Mouse (Mus musculus): ENCODE results near the gene Ift20. TPM values are rescaled to one million over a fixed set of nuclear protein-coding genes. Genes with fewer than 3 reads are reported as not detected.
"Not testable (repeated sequence)": the region's sequence is repeated elsewhere in the genome, so short reads cannot be mapped to it uniquely, and the experiment has no call there.

Gene Ift20
- total and polyA plus RNA-seq, 2 experiments from 2014 or later, result 133 to 148 TPM

DNA sequence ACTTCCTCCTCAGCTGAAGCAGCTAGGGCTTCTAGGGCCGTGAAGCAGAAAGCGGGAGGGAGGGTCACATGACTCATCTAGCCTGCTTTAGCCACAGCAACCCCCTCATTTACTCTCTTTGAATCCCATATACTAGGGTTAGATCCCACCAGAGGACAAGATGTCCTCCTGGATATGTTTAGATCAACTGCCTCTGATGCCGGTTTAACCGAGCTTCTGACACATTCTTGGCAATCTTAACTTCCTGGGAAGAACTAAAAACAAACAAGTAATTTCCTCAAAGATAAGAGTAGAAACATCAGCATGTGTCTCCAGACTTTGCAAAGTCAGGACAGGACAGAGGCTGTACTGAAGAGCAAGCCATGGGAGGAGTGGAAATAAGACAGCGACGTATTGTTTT is 30.6 kb downstream of the Ift20 start:
- H3K4me2 ChIP-seq (ENCODE audit: low read depth, low read length, poor library complexity, severe bottlenecking), result no peak overlapping the region
- no peaks in the 10 kb centered on the region for H3K27me3 ChIP-seq (ENCODE audit: insufficient read depth, low read length)
- DNase-seq (ENCODE audit: low spot score) (no peak), ATAC-seq (ENCODE audit: low FRiP score) (no peak)
- no peak for TF ChIP-seq CTCF (IDR thresholded peaks at IDR 0.05)
- H3K9me3 ChIP-seq (ENCODE audit: low read length), result no peaks in the 10 kb centered on the region
- no peaks in the 10 kb centered on the region for H3K4me1 ChIP-seq (ENCODE audit: insufficient read depth, low read length)
- 81% methylated on average over 6 of the region's 6 CpGs for WGBS
- no peak overlapping the region for H3K27ac ChIP-seq (ENCODE audit: low read depth, low read length)
- H3K9ac ChIP-seq (replicated peaks; ENCODE audit: low read length, poor library complexity, severe bottlenecking), result no peak overlapping the region
- H3K36me3 ChIP-seq (ENCODE audit: insufficient read depth, low read length), result peaks cover 22% of the 10 kb centered on the region
- no peak overlapping the region for H3K4me3 ChIP-seq (ENCODE audit: low read depth, low read length)

DNA sequence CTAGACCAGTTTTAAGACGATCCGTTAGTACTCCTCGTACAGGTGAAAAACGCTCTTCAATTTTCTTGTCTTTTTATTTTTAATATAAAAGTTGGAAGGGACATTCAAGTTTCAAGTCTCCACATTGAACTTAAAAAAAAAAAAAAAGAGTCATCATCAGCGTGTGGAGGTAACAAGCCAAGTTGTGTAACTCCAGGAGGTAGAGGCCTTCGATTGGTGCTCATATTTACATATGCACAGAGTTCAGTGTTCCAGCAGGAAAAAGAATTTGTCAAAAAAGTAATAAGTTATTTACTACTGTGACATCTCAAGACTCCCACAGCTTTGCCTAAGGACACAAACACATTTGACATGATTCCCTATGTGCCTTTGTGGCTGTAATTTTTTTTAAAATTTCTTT is 31.5 kb downstream of the Ift20 start:
- Histone ChIP-seq H3K9ac (replicated peaks; ENCODE audit: low read length, poor library complexity, severe bottlenecking) (no peak overlapping the region), H3K4me3 (ENCODE audit: low read depth, low read length) (no peak overlapping the region), H3K9me3 (ENCODE audit: low read length) (no peaks in the 10 kb centered on the region), H3K27ac (ENCODE audit: low read depth, low read length) (no peak overlapping the region), H3K36me3 (ENCODE audit: insufficient read depth, low read length) (peaks cover 27% of the 10 kb centered on the region), H3K27me3 (ENCODE audit: insufficient read depth, low read length) (no peaks in the 10 kb centered on the region), H3K4me2 (ENCODE audit: low read depth, low read length, poor library complexity, severe bottlenecking) (no peak overlapping the region), H3K4me1 (ENCODE audit: insufficient read depth, low read length) (no peaks in the 10 kb centered on the region)
- 91% methylated on average over 6 of the region's 6 CpGs for WGBS
- ATAC-seq (ENCODE audit: low FRiP score), result no peak
- no peak for TF ChIP-seq CTCF (IDR thresholded peaks at IDR 0.05)
- no peak for DNase-seq (ENCODE audit: low spot score)

DNA sequence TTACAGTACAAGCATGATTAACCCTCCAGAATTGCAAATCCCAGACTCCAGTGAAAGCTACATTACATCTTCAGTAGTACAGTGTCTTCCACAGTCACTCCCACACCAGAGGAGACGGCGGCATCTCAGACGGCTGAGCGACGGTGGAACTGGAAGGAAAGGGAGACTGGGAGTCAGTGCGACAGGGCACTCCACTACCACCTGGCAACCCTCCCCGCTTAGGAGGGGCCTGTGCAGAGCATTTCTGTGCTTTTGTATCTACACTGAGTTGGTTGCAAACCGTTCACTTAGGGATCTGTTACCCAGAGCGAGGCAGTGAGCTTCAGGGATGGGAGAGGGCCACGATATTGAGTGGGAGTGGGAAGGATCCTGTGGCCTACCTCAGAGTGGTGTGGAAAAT is 32.7 kb downstream of the Ift20 start:
- no peaks in the 10 kb centered on the region for H3K9me3 ChIP-seq (ENCODE audit: low read length)
- 88% methylated on average over 10 of the region's 10 CpGs for WGBS
- TF ChIP-seq CTCF (IDR thresholded peaks at IDR 0.05), result no peak
- H3K9ac ChIP-seq (replicated peaks; ENCODE audit: low read length, poor library complexity, severe bottlenecking), result no peak overlapping the region
- no peak overlapping the region for H3K27ac ChIP-seq (ENCODE audit: low read depth, low read length)
- H3K36me3 ChIP-seq (ENCODE audit: insufficient read depth, low read length), result peaks cover 29% of the 10 kb centered on the region
- H3K4me2 ChIP-seq (ENCODE audit: low read depth, low read length, poor library complexity, severe bottlenecking), result no peak overlapping the region
- ATAC-seq (ENCODE audit: low FRiP score) (no peak), DNase-seq (ENCODE audit: low spot score) (no peak)
- H3K4me1 ChIP-seq (ENCODE audit: insufficient read depth, low read length), result no peaks in the 10 kb centered on the region
- H3K4me3 ChIP-seq (ENCODE audit: low read depth, low read length), result no peak overlapping the region
- no peaks in the 10 kb centered on the region for H3K27me3 ChIP-seq (ENCODE audit: insufficient read depth, low read length)

DNA sequence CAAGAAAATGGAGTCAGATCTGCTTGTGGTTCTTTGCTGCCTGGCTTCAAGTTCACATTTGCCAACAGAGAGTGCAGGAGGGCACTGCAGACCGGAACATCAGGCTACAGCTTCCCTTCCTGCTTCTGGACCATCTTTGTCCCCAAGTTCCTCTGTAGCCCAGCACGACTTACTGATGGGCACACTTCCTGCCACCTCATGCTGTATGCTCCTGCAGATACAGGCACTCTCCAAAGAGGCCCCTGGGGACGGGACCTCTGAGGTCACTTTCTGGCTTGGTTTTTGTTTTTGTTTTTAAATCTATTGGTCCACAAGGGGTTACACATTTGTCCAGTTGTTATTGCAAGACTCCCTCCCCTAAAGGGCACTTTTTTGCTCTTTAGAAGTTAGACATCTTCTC is 33.6 kb downstream of the Ift20 start:
- no peak for ATAC-seq (ENCODE audit: low FRiP score)
- Histone ChIP-seq H3K36me3 (ENCODE audit: insufficient read depth, low read length) (peaks cover 29% of the 10 kb centered on the region), H3K4me2 (ENCODE audit: low read depth, low read length, poor library complexity, severe bottlenecking) (no peak overlapping the region), H3K27ac (ENCODE audit: low read depth, low read length) (no peak overlapping the region), H3K27me3 (ENCODE audit: insufficient read depth, low read length) (no peaks in the 10 kb centered on the region), H3K9me3 (ENCODE audit: low read length) (no peaks in the 10 kb centered on the region), H3K4me1 (ENCODE audit: insufficient read depth, low read length) (no peaks in the 10 kb centered on the region), H3K4me3 (ENCODE audit: low read depth, low read length) (no peak overlapping the region), H3K9ac (replicated peaks; ENCODE audit: low read length, poor library complexity, severe bottlenecking) (no peak overlapping the region)
- WGBS, result 75% methylated on average over 3 of the region's 3 CpGs
- no peak for TF ChIP-seq CTCF (IDR thresholded peaks at IDR 0.05)
- DNase-seq (ENCODE audit: low spot score), result no peak

DNA sequence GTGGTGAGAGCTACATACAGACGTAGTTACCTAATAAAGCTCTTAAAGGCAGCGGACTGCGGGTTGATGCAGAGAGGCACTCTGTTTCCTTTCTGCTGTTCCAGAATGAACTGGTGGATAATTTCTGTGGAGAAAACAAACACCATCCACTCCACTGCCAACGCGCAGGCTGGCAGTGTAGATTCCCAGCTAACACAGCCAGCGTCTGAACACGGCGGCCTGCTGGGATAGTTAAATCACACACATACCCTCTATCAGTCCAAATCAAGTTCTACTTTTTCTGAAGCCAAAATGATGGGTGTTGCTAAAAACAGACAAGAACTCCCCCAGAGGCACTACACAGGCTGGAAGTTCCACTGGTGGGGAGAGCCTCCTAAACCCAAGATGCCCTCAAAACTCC is 35.3 kb downstream of the Ift20 start:
- Histone ChIP-seq H3K27ac (ENCODE audit: low read depth, low read length) (no peak overlapping the region), H3K4me3 (ENCODE audit: low read depth, low read length) (no peak overlapping the region), H3K36me3 (ENCODE audit: insufficient read depth, low read length) (peaks cover 30% of the 10 kb centered on the region), H3K9ac (replicated peaks; ENCODE audit: low read length, poor library complexity, severe bottlenecking) (no peak overlapping the region), H3K4me2 (ENCODE audit: low read depth, low read length, poor library complexity, severe bottlenecking) (no peak overlapping the region), H3K27me3 (ENCODE audit: insufficient read depth, low read length) (no peaks in the 10 kb centered on the region), H3K9me3 (ENCODE audit: low read length) (no peaks in the 10 kb centered on the region), H3K4me1 (ENCODE audit: insufficient read depth, low read length) (no peaks in the 10 kb centered on the region)
- ATAC-seq (ENCODE audit: low FRiP score), result no peak
- 91% methylated on average over 8 of the region's 8 CpGs for WGBS
- DNase-seq (ENCODE audit: low spot score), result no peak
- TF ChIP-seq CTCF (IDR thresholded peaks at IDR 0.05), result no peak

DNA sequence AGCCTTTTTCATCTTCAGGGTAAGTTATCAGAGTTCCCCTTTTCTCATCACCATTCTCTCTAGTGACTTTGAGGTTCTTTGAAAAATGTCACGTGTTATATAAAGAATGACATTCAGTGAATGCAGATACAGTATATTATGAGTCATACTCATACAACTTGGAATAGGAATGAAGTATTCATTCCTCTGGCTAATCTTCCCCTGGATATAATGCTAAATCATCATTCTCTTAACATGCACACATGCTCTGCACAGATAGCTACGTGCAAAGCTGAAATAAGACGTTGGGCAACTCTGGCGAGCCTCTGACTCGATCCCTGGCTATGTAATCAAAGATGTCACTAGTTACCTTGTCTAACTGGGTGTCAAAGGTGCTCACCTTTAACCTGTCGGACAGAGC is 35.7 kb downstream of the Ift20 start:
- Histone ChIP-seq H3K36me3 (ENCODE audit: insufficient read depth, low read length) (peaks cover 32% of the 10 kb centered on the region), H3K27me3 (ENCODE audit: insufficient read depth, low read length) (no peaks in the 10 kb centered on the region), H3K4me3 (ENCODE audit: low read depth, low read length) (no peak overlapping the region), H3K27ac (ENCODE audit: low read depth, low read length) (no peak overlapping the region), H3K4me2 (ENCODE audit: low read depth, low read length, poor library complexity, severe bottlenecking) (no peak overlapping the region), H3K4me1 (ENCODE audit: insufficient read depth, low read length) (no peaks in the 10 kb centered on the region), H3K9ac (replicated peaks; ENCODE audit: low read length, poor library complexity, severe bottlenecking) (no peak overlapping the region), H3K9me3 (ENCODE audit: low read length) (no peaks in the 10 kb centered on the region)
- no peak for TF ChIP-seq CTCF (IDR thresholded peaks at IDR 0.05)
- DNase-seq (ENCODE audit: low spot score) (no peak), ATAC-seq (ENCODE audit: low FRiP score) (no peak)
- WGBS, result 91% methylated on average over 6 of the region's 6 CpGs

DNA sequence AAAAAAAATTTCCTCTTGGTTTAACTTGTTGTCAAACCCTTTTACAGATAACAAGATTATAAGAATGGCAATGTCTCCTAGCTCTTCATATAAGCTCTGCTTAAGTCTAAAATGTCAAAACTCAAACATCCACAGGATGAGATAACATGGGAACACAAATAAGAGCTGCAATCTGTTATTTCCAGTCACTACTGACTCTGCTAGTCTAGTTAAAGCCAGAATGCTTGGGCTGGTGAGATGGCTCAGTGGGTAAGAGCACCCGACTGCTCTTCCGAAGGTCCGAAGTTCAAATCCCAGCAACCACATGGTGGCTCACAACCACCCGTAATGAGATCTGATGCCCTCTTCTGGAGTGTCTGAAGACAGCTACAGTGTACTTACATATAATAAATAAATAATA is 37.9 kb downstream of the Ift20 start:
- not testable (repeated sequence) for H3K4me1 ChIP-seq (ENCODE audit: insufficient read depth, low read length); H3K9me3 ChIP-seq (ENCODE audit: low read length); H3K9ac ChIP-seq (replicated peaks; ENCODE audit: low read length, poor library complexity, severe bottlenecking); H3K4me2 ChIP-seq (ENCODE audit: low read depth, low read length, poor library complexity, severe bottlenecking); H3K27ac ChIP-seq (ENCODE audit: low read depth, low read length); H3K4me3 ChIP-seq (ENCODE audit: low read depth, low read length); H3K27me3 ChIP-seq (ENCODE audit: insufficient read depth, low read length); ATAC-seq (ENCODE audit: low FRiP score); DNase-seq (ENCODE audit: low spot score)
- WGBS, result 98% methylated on average over 3 of the region's 4 CpGs
- peaks cover 31% of the 10 kb centered on the region for H3K36me3 ChIP-seq (ENCODE audit: insufficient read depth, low read length)

Data from midbrain, postnatal 0 days (tissue).